24 mouse cellular contexts compared by ENCODE assay signal in the genomic region with DNA sequence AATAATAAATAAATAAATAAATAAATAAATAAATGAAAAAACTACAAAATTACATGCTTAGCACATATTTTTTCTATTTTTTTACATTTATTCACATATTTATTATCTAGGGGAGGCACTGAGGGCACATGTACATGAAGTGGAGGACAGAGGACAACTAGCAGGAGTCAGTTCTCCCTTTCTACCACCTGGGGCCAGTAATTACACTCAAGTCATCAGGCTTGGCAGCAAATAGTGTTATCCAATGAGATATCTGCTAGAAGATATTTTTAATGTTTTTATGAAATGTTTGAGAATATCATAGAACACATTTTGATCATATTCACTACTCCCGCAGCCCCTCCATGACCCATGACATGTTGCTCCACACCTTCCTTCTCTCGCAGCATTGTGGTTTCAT. TPM values are rescaled to one million over a fixed set of nuclear protein-coding genes. Genes with fewer than 3 reads are reported as not detected.
"Had no signal": no experiment of that assay in that cellular context is flagged by ENCODE, and none has a peak within 500 bp of the region (broad histone marks: within the 10 kb centered on the region; RNA-seq: fewer than 3 reads in every experiment).

No protein-coding gene starts in this region.

- H3K36me3 ChIP-seq: kidney, embryonic 15.5 days; limb, embryonic 10.5 days; limb, embryonic 13.5 days; liver, embryonic 12.5 days; liver, embryonic 15.5 days; lung, embryonic 15.5 days; midbrain, embryonic 10.5 days; midbrain, embryonic 13.5 days; neural tube, embryonic 13.5 days had no signal

- H3K4me1 ChIP-seq: limb, embryonic 10.5 days; liver, embryonic 12.5 days; liver, embryonic 15.5 days; megakaryocyte, embryonic 14.5 days; midbrain, embryonic 10.5 days; midbrain, embryonic 13.5 days; neural tube, embryonic 13.5 days had no signal

- H3K9me3 ChIP-seq: kidney, embryonic 15.5 days; limb, embryonic 10.5 days; limb, embryonic 13.5 days; liver, embryonic 12.5 days; liver, embryonic 15.5 days; lung, embryonic 15.5 days; megakaryocyte, embryonic 14.5 days; midbrain, embryonic 10.5 days; midbrain, embryonic 13.5 days; neural tube, embryonic 13.5 days had no signal

- H3K4me2 ChIP-seq: kidney, embryonic 15.5 days; limb, embryonic 13.5 days; liver, embryonic 12.5 days; liver, embryonic 15.5 days; lung, embryonic 15.5 days; midbrain, embryonic 13.5 days; neural tube, embryonic 13.5 days had no signal

- H3K27ac ChIP-seq: kidney, embryonic 15.5 days; limb, embryonic 10.5 days; limb, embryonic 13.5 days; liver, embryonic 12.5 days; liver, embryonic 15.5 days; lung, embryonic 15.5 days; midbrain, embryonic 10.5 days; midbrain, embryonic 13.5 days; neural tube, embryonic 13.5 days had no signal

- H3K9ac ChIP-seq: kidney, embryonic 15.5 days; limb, embryonic 13.5 days; liver, embryonic 12.5 days; liver, embryonic 15.5 days; lung, embryonic 15.5 days; midbrain, embryonic 13.5 days; neural tube, embryonic 13.5 days had no signal

- DNase-seq: kidney, adult 8-10 months; kidney, postnatal 10 days; kidney, postnatal 36 days; liver; lung, adult 18-20 months; lung, postnatal 10 days; lung, postnatal 36 days; thymus, postnatal 36 days had no signal

- H3K4me3 ChIP-seq: kidney, embryonic 15.5 days; limb, embryonic 10.5 days; limb, embryonic 13.5 days; liver, embryonic 12.5 days; liver, embryonic 15.5 days; lung, embryonic 15.5 days; megakaryocyte, embryonic 14.5 days; midbrain, embryonic 10.5 days; midbrain, embryonic 13.5 days; myocyte; neural tube, embryonic 13.5 days had no signal

- H3K27me3 ChIP-seq: kidney, embryonic 15.5 days; limb, embryonic 13.5 days; liver, embryonic 12.5 days; liver, embryonic 15.5 days; lung, embryonic 15.5 days; megakaryocyte, embryonic 14.5 days; midbrain, embryonic 13.5 days; neural tube, embryonic 13.5 days had no signal

- ATAC-seq: liver, embryonic 12.5 days; midbrain, embryonic 13.5 days; midbrain, embryonic 16.5 days had no signal

RNA-seq across cellular contexts. Expression of gene Hapln1, which starts 39.5 kb away (rescaled TPM):
- total RNA-seq: monocyte, adult 5-6 weeks; neutrophil, adult 5-6 weeks had no signal
- polyA plus RNA-seq: small intestine, adult 2 months; spleen, adult 2 months had no signal
